Mouse (Mus musculus): ENCODE data around the gene Gstcd. TPM values are rescaled to one million over a fixed set of nuclear protein-coding genes. Genes with fewer than 3 reads are reported as not detected.

Gene Gstcd
- polyA plus RNA-seq, 1 experiment from 2014 or later, result 4.2 TPM

DNA sequence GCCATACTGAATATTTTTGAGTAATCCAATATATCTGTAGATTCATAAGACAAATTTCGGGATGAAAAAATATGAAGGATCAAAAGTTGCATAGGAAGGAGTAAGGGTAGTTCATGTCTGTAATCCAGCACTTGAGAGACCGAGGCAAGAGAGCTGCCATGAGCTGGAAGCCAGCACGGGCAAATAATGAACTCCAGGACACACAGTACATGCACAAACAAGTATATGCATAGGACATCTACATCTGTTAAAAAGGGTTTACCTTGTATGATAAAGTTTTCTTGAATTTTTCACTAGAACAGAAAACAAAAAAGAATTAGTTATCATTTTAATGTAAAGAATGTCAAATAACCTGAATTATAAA lies 95.9 kb downstream of the Gstcd start:
- no peaks in the 10 kb centered on the region for H3K4me1 ChIP-seq
- no peaks in the 10 kb centered on the region for H3K9me3 ChIP-seq
- WGBS, result 94% methylated on average over 3 of the region's 3 CpGs
- H3K9ac ChIP-seq, result no peak overlapping the region
- no peaks in the 10 kb centered on the region for H3K36me3 ChIP-seq (replicated peaks)
- ATAC-seq (replicated peaks), result no peak
- no peaks in the 10 kb centered on the region for H3K27me3 ChIP-seq (replicated peaks)
- H3K4me2 ChIP-seq, result no peak overlapping the region
- H3K27ac ChIP-seq, result no peak overlapping the region
- no peak overlapping the region for H3K4me3 ChIP-seq

DNA sequence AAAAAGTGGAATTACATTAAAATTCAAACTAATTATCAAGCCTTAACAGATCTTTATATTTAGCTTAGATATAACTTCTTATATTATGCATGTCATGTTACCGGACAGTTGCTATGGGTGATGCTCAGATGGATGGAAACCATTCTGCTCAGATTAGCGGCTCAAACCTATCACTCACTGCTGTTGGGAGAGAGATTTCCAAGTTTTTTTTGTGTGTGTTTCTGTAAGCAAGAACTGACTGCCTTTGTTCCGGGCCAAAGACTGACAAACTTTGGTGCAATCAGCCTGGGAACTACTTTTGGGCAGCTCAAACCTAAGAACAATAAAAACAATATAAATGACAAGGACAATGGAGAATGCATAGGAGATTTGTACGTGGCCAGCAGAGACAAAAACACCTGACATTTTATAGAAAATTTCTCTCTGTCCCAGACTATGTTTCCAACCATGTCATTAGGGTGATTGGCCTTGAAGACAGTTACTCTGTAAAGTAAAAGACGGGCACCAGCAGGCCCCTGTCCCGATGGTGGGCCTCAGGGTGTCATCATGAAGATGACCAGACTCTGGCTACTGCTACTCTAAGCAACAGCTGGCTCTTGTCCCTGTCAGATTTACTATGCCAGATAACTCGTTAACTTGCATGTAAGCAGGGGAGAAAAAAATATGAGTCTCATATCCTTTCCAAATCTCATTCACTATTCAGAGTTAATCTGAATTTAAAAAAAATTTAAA lies 96.5 kb downstream of the Gstcd start:
- Histone ChIP-seq H3K9me3 (no peaks in the 10 kb centered on the region), H3K36me3 (replicated peaks) (no peaks in the 10 kb centered on the region), H3K9ac (no peak overlapping the region), H3K4me2 (no peak overlapping the region), H3K4me3 (no peak overlapping the region), H3K4me1 (no peaks in the 10 kb centered on the region), H3K27ac (no peak overlapping the region), H3K27me3 (replicated peaks) (no peaks in the 10 kb centered on the region)
- no peak for ATAC-seq (replicated peaks)
- 78% methylated on average over 7 of the region's 7 CpGs for WGBS

DNA sequence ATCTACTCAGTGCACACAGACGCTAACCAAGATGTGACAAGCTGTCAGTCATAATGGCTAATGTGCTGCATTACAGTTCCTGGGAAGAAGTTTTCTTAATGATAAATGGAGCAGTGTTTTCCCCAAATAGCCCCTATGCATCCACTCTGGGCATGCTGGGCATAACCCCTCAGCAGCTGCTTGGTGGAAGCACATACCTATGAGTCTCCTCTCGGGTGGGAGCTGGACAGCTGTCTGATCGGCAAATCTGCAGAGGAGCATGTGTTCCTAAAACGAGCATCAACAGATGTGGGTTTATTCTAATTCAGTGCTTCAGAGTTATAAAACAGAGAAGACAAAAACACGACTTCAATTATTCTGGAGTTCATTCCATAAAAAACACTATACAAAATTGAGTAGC lies 105.6 kb downstream of the Gstcd start:
- Histone ChIP-seq H3K4me2 (no peak overlapping the region), H3K27me3 (replicated peaks) (no peaks in the 10 kb centered on the region), H3K4me3 (no peak overlapping the region), H3K9ac (no peak overlapping the region), H3K36me3 (replicated peaks) (no peaks in the 10 kb centered on the region), H3K9me3 (no peaks in the 10 kb centered on the region), H3K4me1 (no peaks in the 10 kb centered on the region), H3K27ac (no peak overlapping the region)
- no peak for ATAC-seq (replicated peaks)
- WGBS, result 88% methylated on average over 5 of the region's 5 CpGs

DNA sequence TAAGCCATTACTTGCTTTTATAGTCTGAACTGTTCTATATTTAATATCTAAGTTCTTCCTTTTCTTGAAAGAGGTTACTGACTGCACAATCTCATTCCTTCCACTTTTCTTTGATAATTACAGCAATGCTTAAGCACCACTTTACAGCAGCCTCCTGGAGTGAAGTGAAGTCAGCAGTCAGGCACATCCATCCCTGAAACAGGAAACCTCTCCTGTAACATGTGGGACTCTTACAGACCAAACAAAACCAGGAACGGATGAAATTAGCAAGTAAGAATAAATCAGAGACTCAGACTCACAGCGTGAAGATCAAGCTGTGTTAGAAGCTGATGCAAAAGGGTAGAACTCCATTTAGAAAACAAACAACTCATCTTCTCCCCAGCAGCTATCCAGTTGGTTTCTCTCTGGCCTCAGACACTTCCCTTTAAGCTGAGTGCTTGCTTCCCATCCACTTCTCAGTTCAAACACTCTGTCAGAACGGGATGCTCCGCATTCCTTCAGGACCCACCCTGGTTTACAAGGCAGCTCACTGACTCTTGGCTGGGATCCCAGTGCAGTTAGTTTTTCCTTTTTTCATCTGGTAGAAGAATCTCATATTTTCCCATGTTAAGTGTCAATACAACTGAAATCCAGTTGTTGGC lies 107.9 kb downstream of the Gstcd start:
- no peak overlapping the region for H3K9ac ChIP-seq
- H3K4me3 ChIP-seq, result no peak overlapping the region
- no peaks in the 10 kb centered on the region for H3K27me3 ChIP-seq (replicated peaks)
- ATAC-seq (replicated peaks), result no peak
- no peaks in the 10 kb centered on the region for H3K36me3 ChIP-seq (replicated peaks)
- H3K4me2 ChIP-seq, result no peak overlapping the region
- H3K27ac ChIP-seq, result no peak overlapping the region
- WGBS, result 62% methylated on average over 4 of the region's 4 CpGs
- H3K4me1 ChIP-seq, result no peaks in the 10 kb centered on the region
- no peaks in the 10 kb centered on the region for H3K9me3 ChIP-seq

GRCm38 (mm10) chr3:132981968-132982367 lies 109.9 kb downstream of the Gstcd start:
- no peaks in the 10 kb centered on the region for H3K4me1 ChIP-seq
- H3K27me3 ChIP-seq (replicated peaks), result no peaks in the 10 kb centered on the region
- H3K4me2 ChIP-seq, result no peak overlapping the region
- H3K9ac ChIP-seq, result no peak overlapping the region
- WGBS, result 90% methylated on average over 2 of the region's 2 CpGs
- H3K27ac ChIP-seq, result no peak overlapping the region
- ATAC-seq (replicated peaks), result no peak
- H3K36me3 ChIP-seq (replicated peaks), result no peaks in the 10 kb centered on the region
- H3K9me3 ChIP-seq, result no peaks in the 10 kb centered on the region
- no peak overlapping the region for H3K4me3 ChIP-seq

- Histone ChIP-seq H3K4me2 (no peak overlapping the region), H3K4me3 (no peak overlapping the region), H3K4me1 (no peaks in the 10 kb centered on the region), H3K27ac (no peak overlapping the region), H3K27me3 (replicated peaks) (no peaks in the 10 kb centered on the region), H3K9ac (no peak overlapping the region), H3K9me3 (no peaks in the 10 kb centered on the region), H3K36me3 (replicated peaks) (no peaks in the 10 kb centered on the region)
- WGBS, result 92% methylated on average over 12 of the region's 12 CpGs
- ATAC-seq (replicated peaks), result no peak
Measured at GRCm38 (mm10) chr3:132979781-132980461, 111.9 kb downstream of the Gstcd start.

DNA sequence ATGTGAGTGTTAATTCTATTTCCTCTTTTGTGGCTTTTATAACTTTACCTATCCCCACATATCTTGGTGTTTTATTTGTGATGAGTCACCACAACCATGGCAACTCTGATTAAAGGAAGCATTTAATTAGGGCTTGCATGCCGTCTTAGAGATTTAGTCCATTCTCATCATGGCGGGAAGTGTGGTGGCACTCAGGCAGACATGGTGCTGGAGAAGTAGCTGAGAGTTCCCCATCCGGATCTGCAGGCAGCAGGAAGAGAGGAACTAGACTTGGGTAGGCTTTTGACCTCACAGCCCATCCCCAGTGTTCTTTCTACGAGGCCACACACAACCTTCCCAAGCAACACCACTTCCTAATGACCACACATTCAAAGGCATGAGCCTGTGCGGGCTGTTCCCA lies 125.6 kb downstream of the Gstcd start:
- no peak for ATAC-seq (replicated peaks)
- Histone ChIP-seq H3K36me3 (replicated peaks) (no peaks in the 10 kb centered on the region), H3K27ac (no peak overlapping the region), H3K27me3 (replicated peaks) (no peaks in the 10 kb centered on the region), H3K9me3 (no peaks in the 10 kb centered on the region), H3K4me3 (no peak overlapping the region), H3K4me2 (no peak overlapping the region), H3K4me1 (no peaks in the 10 kb centered on the region), H3K9ac (no peak overlapping the region)
- WGBS, result 80% methylated on average over 5 of the region's 5 CpGs

DNA sequence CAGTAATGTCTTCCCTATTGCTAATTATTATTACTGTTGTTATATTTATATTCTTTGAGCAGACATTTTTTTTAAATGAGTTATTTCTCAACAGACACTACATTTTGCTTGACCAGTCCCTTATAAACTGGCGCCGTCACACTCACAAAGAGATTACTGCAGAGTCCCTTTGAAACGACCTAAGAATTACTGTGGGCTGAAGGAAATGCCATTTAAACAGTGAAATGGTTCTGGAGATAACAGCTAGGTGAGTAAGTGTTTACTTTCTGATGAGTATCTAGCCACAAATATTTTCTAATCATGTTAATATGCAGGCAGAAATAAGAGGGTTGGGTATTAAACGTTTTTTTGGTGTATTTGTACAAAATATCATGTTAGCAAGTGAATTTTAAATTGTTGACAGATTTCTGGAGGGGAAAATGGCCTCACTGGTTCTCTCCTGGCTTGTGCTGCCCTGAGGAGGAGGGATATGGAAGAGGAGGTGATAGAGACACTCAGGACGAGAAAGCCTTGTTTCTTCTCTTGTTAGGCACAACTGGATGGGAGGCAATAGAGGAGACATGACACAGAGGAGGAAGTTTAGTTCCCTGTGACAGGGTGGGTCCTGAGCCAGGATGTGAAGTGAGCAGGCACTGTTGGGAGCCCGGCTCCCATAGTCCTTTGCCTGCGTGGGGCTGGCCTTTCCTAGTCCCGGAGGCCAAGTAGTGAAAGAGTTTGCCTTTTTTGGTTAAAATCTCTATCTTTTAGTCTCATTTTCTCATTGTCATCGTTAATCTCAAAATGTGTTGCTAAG lies 126.9 kb downstream of the Gstcd start:
- no peak overlapping the region for H3K27ac ChIP-seq
- no peak overlapping the region for H3K9ac ChIP-seq
- no peaks in the 10 kb centered on the region for H3K4me1 ChIP-seq
- no peaks in the 10 kb centered on the region for H3K27me3 ChIP-seq (replicated peaks)
- no peak overlapping the region for H3K4me3 ChIP-seq
- H3K9me3 ChIP-seq, result no peaks in the 10 kb centered on the region
- H3K36me3 ChIP-seq (replicated peaks), result no peaks in the 10 kb centered on the region
- ATAC-seq (replicated peaks), result no peak
- 70% methylated on average over 9 of the region's 9 CpGs for WGBS
- no peak overlapping the region for H3K4me2 ChIP-seq

- WGBS, result 90% methylated on average over 7 of the region's 7 CpGs
Measured at GRCm38 (mm10) chr3:132962631-132963361, 129.0 kb downstream of the Gstcd start.

GRCm38 (mm10) chr3:132950529-132950880 lies 141.3 kb downstream of the Gstcd start:
- WGBS, result 4% methylated on average over 7 of the region's 7 CpGs
- H3K4me3 ChIP-seq, result peak overlapping the region; percentile 69
- H3K27me3 ChIP-seq (replicated peaks), result no peaks in the 10 kb centered on the region; the same call in 1 of the 2 replicates
- no peak for ATAC-seq (replicated peaks)
- H3K9me3 ChIP-seq, result no peaks in the 10 kb centered on the region
- peak overlapping the region; percentile 93 for H3K4me2 ChIP-seq
- peak overlapping the region; percentile 53; the same call in 1 of the 2 replicates for H3K9ac ChIP-seq
- H3K27ac ChIP-seq, result no peak overlapping the region
- peaks cover 14% of the 10 kb centered on the region for H3K4me1 ChIP-seq
- no peaks in the 10 kb centered on the region for H3K36me3 ChIP-seq (replicated peaks)

More at GRCm38 (mm10) chr3:132962631-132963361, 129.0 kb downstream of the Gstcd start:
- no peak overlapping the region for H3K27ac ChIP-seq
- H3K9me3 ChIP-seq, result no peaks in the 10 kb centered on the region
- no peak overlapping the region for H3K4me3 ChIP-seq
- no peak for ATAC-seq (replicated peaks)
- no peaks in the 10 kb centered on the region for H3K4me1 ChIP-seq
- H3K4me2 ChIP-seq, result no peak overlapping the region
- H3K9ac ChIP-seq, result no peak overlapping the region
- H3K27me3 ChIP-seq (replicated peaks), result no peaks in the 10 kb centered on the region
- no peaks in the 10 kb centered on the region for H3K36me3 ChIP-seq (replicated peaks)

- Histone ChIP-seq H3K9ac (peak within 1 kb of the TSS; percentile 53), H3K27me3 (replicated peaks) (no peaks in the 10 kb centered on the region; the same call in 1 of the 2 replicates), H3K27ac (peak within 1 kb of the TSS; percentile 13; the same call in 1 of the 2 replicates), H3K36me3 (replicated peaks) (no peaks in the 10 kb centered on the region), H3K4me1 (peaks cover 14% of the 10 kb centered on the region), H3K9me3 (no peaks in the 10 kb centered on the region), H3K4me2 (peak within 1 kb of the TSS; percentile 93), H3K4me3 (peak within 1 kb of the TSS; percentile 69)
- peak; percentile 90 for ATAC-seq (replicated peaks)
- under 1% methylated on average over 72 of the region's 82 CpGs for WGBS
Measured at GRCm38 (mm10) chr3:132949791-132950528, 141.9 kb downstream of the Gstcd start, which contains the start of gene Npnt. TSS of gene Npnt (minus strand) at chr3:132950291.
